Mouse (Mus musculus): ENCODE data around the gene Ddc. TPM values are rescaled to one million over a fixed set of nuclear protein-coding genes. Genes with fewer than 3 reads are reported as not detected.

Gene Ddc
- polyA plus RNA-seq, 1 experiment from 2014 or later = 0.08 TPM

DNA sequence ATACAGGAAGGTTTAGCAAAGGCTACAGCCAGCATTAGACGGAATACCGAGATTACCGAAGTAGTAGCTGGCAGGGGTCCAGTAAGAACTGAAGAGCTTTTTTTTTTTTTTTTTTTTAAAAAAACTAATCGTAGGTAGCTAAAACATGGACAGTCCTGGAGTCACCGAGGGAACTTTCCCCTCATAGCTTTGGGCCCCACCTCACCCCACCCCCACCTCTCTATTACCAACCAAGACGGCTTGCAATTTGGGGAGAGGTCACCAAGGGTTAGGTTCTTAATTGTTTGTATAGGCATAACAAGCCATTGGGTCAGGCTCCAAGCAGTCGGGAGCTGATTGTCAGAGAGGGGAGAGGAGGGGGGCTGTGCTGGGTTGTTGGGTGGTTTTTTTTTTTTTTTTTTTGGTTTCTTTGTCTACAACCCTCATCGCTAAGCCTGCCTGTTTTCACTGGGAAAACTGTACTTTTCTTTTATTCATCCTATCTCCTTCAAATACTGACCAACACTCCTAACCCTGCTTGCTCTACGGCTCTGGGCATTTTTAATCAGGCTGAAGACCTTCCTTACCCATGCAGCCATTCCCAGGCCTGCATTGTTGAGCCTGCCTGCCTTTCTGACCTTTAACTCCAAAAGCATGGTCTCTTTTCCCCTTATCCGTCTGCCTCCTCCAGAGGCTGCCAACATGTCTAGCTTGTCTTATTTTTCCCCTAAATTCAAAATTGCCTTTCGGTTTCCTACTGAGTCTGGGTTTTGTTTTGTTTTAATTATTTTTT is 88.4 kb downstream of the Ddc start:
- in situ Hi-C loops (cut with MboI; ENCODE audit: low pct_unique_long_range_greater_than_20kb) = loop anchor here (5.0 to 10.0 kb wide), 4 partner anchors 163 to 733 kb away; no protein-coding TSS in a partner anchor
- no peaks in the 10 kb centered on the region for H3K27me3 ChIP-seq
- ChIA-PET CTCF (interaction anchor here (1.0 to 5.2 kb wide), 8 partner anchors 10 to 731 kb away, joined by 3 to 40 read pairs (median 4); no protein-coding TSS in a partner anchor), POLR2A (interaction anchor here (1.2 kb wide), 1 partner anchor 11 kb away, joined by 4 read pairs; no protein-coding TSS in a partner anchor)
- DNase-seq (ENCODE audit: low read depth, low spot score) (no peak), ATAC-seq (no peak)
- TF ChIP-seq CTCF (IDR thresholded peaks at IDR 0.05) = no peak

DNA sequence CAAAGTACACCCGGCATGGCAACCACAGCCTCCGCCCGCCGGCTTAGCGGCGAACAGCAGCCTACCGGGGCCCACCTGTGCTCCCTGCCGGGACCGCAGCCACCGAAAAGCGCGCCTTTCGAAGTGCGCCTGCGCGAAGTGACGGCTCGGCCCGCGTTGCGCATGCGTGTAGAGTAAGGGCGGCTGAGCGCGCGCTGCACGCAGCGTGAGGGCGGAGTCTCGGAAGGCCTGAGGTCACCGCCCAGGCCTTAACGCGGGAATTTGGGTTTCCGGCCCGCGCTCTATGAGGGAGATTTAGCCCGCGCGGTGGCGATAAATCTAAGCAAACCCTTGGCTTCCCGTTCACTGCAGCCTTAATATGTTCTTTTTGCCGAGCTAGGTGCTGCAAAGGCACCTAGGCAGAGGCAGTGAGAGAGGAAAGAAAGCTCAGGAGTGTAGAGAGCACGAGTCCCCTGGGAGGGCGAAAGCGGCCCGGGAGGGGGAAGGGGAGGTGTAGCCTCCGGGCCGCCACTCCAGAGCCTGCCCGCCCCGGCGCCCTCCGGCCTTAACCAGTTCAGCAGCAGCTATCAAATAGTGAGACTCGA is 89.0 kb downstream of the Ddc start, which contains the start of gene Fignl1:
Gene Fignl1 (minus strand): TSS at position 143 of the 584 bp plus-strand sequence.
- peak; percentile 68 for DNase-seq (ENCODE audit: low read depth, low spot score)
- in situ Hi-C loops (cut with MboI; ENCODE audit: low pct_unique_long_range_greater_than_20kb) = no loop called here
- ATAC-seq = peak; percentile 98
- H3K27me3 ChIP-seq = no peaks in the 10 kb centered on the region
- ChIA-PET POLR2A (interaction anchor here (1.2 kb wide), 1 partner anchor 12 kb away, joined by 4 read pairs; no protein-coding TSS in a partner anchor), CTCF (interaction anchor here (1.0 to 5.2 kb wide), 6 partner anchors 11 to 482 kb away, joined by 3 to 40 read pairs (median 13); no protein-coding TSS in a partner anchor)
- TF ChIP-seq CTCF (IDR thresholded peaks at IDR 0.05) = peak; percentile 44

DNA sequence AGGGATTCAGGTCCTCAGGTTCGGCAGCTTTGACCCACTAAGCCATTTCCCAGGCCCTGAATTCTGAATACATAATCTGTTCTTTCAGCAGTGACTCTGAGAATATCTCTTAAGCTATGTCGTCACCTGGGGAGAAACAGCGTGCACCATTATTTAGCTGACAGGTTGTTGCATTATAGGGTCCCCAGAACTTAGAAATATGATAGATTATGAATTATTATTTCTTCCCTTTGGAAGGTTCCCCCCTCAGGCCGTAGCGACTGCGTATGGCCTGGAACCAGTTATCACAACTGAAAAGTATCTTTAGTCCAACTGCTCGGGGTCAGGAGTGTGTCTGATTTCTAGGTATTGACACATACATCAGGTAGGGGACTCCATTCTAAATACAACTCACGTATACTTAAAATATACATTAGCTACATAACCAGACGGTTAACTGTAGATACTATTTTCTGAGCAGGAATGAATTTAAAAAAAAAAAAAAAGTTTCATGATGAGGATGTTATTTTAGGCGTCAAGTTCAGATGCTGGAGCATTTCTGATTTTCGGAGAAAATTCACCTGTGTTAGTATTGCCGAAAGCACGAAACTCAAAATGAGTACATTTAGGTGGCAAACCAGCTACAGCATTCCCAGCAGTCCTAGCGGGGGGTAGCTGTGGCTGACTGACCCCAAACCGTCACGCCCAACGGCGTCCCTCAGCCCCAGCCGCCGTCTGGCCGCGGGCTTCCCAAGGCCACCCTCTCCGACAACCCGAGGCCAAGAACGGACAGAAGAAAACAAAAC is 89.7 kb downstream of the Ddc start:
- TF ChIP-seq CTCF (IDR thresholded peaks at IDR 0.05) = no peak
- in situ Hi-C loops (cut with MboI; ENCODE audit: low pct_unique_long_range_greater_than_20kb) = no loop called here
- POLR2A ChIA-PET = interaction anchor here (1.1 to 1.2 kb wide), 2 partner anchors 12 to 13 kb away, joined by 3 to 4 read pairs; no protein-coding TSS in a partner anchor
- H3K27me3 ChIP-seq = no peaks in the 10 kb centered on the region
- no peak for DNase-seq (ENCODE audit: low read depth, low spot score)
- ATAC-seq = peak; percentile 78
- CTCF ChIA-PET = interaction anchor here (0.9 to 5.2 kb wide), 5 partner anchors 12 to 483 kb away, joined by 3 to 40 read pairs (median 22); no protein-coding TSS in a partner anchor

DNA sequence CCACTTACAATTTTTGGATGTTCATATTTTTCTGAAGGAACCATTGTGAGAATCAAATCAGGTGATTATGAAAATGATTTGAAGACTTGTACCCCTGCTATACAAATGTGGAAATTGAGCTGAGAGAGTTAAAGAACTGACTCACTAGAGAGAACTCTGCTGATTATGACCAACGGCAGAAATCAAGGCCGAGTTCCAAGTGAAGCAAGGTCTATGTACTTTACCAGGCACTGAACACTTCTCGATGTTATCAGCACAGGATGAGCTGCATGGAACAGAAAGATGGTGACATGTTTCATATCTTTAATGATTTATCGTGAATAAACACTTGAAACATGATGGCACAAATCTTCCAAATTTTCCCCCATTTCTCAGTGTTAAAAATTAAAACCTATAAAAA is 92.0 kb downstream of the Ddc start:
- no peak for ATAC-seq
- CTCF ChIA-PET = interaction anchor here (5.2 kb wide), 1 partner anchor 18 kb away, joined by 22 read pairs; no protein-coding TSS in a partner anchor
- POLR2A ChIA-PET = no interaction called here

DNA sequence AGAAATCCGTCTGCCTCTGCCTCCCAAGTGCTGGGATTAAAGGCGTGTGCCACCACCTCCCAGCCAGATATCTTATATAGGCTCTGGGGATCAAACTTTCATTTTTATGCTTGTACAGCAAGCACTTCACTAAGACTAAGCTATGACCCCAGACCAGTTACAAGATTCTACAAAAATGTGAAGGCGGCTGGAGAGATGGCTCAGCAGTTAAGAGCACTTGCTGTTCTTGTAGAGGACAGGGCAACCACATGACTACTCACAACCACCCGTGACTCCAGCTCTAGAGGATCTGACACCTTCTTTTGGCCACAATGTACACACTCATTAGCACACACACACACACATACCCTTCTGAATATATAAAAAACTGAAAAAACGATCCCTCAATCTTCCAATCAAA is 93.5 kb downstream of the Ddc start:
- CTCF ChIA-PET = interaction anchor here (1.7 to 2.1 kb wide), 2 partner anchors 10 to 16 kb away, joined by 5 to 12 read pairs; no protein-coding TSS in a partner anchor
- POLR2A ChIA-PET = no interaction called here
- in situ Hi-C loops (cut with MboI; ENCODE audit: low pct_unique_long_range_greater_than_20kb) = no loop called here
- ATAC-seq (no peak), DNase-seq (ENCODE audit: low read depth, low spot score) (no peak)
- TF ChIP-seq CTCF (IDR thresholded peaks at IDR 0.05) = no peak
- no peaks in the 10 kb centered on the region for H3K27me3 ChIP-seq

More for the DNA sequence above, 92.0 kb downstream of the Ddc start:
- in situ Hi-C loops (cut with MboI; ENCODE audit: low pct_unique_long_range_greater_than_20kb) = no loop called here
- H3K27me3 ChIP-seq = no peaks in the 10 kb centered on the region
- DNase-seq (ENCODE audit: low read depth, low spot score) = no peak
- TF ChIP-seq CTCF (IDR thresholded peaks at IDR 0.05) = no peak

DNA sequence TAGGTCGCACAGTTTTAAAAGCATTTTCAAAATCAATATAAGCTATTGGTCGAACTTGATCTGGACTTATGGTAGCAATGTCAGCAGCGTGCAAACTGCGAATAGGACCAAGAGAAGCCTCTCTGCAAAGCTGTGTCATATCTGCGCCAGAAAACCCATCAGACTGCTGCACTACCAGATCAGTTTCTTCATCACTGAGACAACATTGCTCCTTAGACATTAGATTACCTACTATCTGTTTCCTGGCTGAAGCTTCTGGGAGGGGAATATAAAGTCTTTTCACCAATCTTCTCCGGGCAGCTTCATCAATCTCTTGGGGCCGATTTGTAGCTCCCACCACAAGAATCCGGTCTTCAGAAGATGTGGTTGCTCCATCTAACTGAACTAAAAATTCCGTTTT is 96.9 kb downstream of the Ddc start:
- DNase-seq (ENCODE audit: low read depth, low spot score) (no peak), ATAC-seq (no peak)
- in situ Hi-C loops (cut with MboI; ENCODE audit: low pct_unique_long_range_greater_than_20kb) = no loop called here
- TF ChIP-seq CTCF (IDR thresholded peaks at IDR 0.05) = no peak
- ChIA-PET CTCF (interaction anchor here (1.2 to 6.2 kb wide), 2 partner anchors 12 to 19 kb away, joined by 5 to 44 read pairs; no protein-coding TSS in a partner anchor), POLR2A (no interaction called here)
- no peaks in the 10 kb centered on the region for H3K27me3 ChIP-seq

DNA sequence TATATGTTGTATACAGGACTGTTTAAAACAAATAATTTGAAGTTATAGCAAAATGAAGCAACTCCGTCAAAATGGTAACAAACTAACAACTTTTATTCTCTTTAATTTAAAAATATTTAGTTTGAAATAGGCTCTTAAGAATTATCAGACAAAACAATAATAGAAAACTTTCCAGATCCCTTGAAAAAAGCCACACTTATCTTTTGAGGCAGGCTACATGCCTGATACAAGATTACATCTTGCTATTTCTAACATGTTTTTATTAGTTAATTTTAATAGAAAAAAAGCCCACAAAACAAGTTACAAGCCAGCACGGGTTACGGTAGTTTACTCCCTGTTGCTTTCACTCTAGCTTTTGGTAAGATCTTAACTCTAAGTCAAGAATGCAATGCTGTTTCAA is 97.6 kb downstream of the Ddc start:
- H3K27me3 ChIP-seq = no peaks in the 10 kb centered on the region
- ATAC-seq (no peak), DNase-seq (ENCODE audit: low read depth, low spot score) (no peak)
- ChIA-PET CTCF (interaction anchor here (1.2 to 6.2 kb wide), 2 partner anchors 11 to 20 kb away, joined by 5 to 44 read pairs; no protein-coding TSS in a partner anchor), POLR2A (no interaction called here)
- in situ Hi-C loops (cut with MboI; ENCODE audit: low pct_unique_long_range_greater_than_20kb) = no loop called here
- TF ChIP-seq CTCF (IDR thresholded peaks at IDR 0.05) = no peak

DNA sequence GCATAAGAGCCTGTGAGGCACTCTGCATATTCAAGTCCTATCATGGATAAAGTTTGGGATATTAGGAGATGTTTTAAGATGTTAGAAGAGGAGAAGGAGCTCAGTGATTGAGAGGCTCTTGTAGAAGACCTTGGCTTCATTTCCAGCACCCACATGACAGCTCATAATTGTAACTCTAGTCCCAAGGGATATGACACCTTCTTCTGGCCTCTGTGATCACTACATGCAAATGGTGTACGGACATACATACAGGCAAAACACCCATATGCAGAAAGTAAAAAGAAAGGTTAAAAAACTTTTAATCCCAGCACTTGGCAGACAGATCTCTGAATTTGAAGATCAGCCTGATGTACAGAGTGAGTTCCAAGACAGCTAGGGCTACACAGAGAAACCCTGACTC is 99.3 kb downstream of the Ddc start:
- CTCF ChIA-PET = interaction anchor here (6.2 kb wide), 1 partner anchor 10 kb away, joined by 44 read pairs; no protein-coding TSS in a partner anchor
- no peak for DNase-seq (ENCODE audit: low read depth, low spot score)
- in situ Hi-C loops (cut with MboI; ENCODE audit: low pct_unique_long_range_greater_than_20kb) = loop anchor here (25.0 kb wide), 1 partner anchor 336 kb away; the partner anchor contains the start of genes Spata48 and Zpbp
- no peak for ATAC-seq
- TF ChIP-seq CTCF (IDR thresholded peaks at IDR 0.05) = no peak
- no peaks in the 10 kb centered on the region for H3K27me3 ChIP-seq
- POLR2A ChIA-PET = no interaction called here

DNA sequence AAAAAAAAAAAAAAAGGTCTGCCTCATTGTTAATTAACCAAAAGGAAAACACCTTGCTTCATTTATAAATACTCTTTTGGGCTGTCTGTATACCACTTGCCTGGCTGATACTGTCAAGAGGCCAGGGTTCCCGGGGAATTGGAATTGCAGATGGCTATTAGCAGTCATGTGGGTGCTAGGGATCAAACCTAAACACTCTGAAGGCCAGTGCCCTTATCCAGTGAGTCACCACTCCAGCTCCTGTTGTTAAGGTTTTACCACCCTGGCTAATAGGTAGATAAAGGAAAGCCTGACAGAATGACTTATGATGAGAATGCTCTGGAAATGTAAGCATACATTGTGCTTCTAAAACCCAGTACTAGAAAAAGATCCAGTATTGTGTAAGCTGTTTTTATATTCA is 103.3 kb downstream of the Ddc start:
- no peaks in the 10 kb centered on the region for H3K27me3 ChIP-seq
- CTCF ChIA-PET = interaction anchor here (0.8 to 1.7 kb wide), 2 partner anchors 8 to 9 kb away, joined by 3 to 5 read pairs; no protein-coding TSS in a partner anchor
- POLR2A ChIA-PET = no interaction called here
- ATAC-seq (no peak), DNase-seq (ENCODE audit: low read depth, low spot score) (no peak)
- TF ChIP-seq CTCF (IDR thresholded peaks at IDR 0.05) = no peak
- in situ Hi-C loops (cut with MboI; ENCODE audit: low pct_unique_long_range_greater_than_20kb) = loop anchor here (25.0 kb wide), 1 partner anchor 332 kb away; the partner anchor contains the start of genes Spata48 and Zpbp

All from Patski (cell line).